Mouse (Mus musculus): ENCODE results near the gene Cd38.
"Not testable (repeated sequence)": the region's sequence is repeated elsewhere in the genome, so short reads cannot be mapped to it uniquely, and the experiment has no call there.

Cd38 gene

DNA sequence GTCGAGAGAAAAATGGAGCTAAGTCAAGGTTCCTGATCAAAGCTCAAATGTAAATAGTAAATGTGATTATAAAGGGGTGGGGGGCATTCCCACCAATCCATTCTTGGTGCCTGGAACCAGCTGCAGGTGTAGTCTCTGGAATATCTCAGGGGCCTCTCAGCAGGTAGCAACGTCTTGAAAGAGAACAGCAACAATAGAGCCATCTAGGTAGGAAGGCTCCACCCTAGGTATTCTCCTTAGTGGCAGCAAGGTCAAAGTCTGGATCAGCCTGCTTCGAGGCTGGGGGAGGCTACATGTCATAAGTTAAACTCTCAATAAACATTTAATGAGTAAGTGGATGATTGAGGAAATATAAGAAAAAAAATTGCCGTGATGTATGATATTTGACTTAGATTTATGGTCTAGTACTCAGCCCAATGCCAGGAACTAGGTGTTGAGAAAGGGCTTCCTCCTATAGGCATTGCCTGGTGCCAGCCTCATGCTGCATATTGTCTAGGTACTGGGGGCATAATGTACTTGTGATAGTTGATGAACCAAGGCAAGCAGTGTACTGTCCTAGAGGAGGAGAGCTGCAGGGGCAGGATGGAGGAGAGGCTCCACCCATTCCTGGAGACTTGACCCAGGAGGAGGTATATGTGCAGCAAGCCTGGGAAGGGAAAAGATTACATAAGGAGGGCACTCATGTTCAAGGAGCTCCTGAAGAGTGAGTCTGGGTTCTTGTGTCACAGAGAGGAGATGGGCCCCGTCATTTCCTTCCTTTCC is 7.5 kb upstream of the Cd38 start:
- DNase-seq, result no peak

DNA sequence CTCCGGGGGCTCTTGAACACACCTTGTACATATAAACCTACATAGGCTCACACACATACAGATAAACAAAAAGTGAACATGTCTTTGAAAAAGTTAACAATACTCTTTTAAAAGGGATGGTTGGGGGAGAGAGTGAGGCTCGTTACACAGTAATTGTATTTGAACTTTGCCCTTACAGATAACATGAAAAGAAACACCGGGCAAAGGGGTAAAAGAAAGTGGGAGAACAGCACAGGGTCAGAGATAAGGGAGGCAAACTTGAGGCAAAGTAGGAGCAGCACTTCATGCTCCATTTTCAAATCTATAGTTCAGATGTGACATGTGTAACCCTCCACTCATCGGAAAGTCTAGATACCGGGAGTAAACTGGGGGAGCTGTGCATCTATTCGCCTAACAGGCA is 4.7 kb upstream of the Cd38 start:
- no peak for DNase-seq

DNA sequence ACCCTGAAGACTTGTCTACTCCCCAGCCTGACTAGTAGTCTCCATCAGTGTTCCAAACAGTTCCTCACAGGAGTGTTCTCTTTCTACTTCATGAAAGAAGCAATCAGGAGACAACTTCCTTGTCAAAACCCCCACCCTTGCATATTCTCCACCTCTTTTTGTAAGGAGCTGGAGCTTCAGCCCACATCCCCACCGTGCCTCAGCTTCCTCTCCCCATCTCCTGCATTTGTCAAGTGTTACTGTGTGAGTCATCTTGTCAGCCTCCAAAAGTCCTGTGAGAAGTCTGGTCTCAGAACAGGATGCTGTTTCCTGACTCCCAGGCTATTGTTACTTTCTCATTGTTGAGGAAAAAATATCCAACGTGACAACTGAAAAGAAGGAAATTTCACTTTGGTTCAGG is 3.0 kb upstream of the Cd38 start:
- DNase-seq, result no peak

DNA sequence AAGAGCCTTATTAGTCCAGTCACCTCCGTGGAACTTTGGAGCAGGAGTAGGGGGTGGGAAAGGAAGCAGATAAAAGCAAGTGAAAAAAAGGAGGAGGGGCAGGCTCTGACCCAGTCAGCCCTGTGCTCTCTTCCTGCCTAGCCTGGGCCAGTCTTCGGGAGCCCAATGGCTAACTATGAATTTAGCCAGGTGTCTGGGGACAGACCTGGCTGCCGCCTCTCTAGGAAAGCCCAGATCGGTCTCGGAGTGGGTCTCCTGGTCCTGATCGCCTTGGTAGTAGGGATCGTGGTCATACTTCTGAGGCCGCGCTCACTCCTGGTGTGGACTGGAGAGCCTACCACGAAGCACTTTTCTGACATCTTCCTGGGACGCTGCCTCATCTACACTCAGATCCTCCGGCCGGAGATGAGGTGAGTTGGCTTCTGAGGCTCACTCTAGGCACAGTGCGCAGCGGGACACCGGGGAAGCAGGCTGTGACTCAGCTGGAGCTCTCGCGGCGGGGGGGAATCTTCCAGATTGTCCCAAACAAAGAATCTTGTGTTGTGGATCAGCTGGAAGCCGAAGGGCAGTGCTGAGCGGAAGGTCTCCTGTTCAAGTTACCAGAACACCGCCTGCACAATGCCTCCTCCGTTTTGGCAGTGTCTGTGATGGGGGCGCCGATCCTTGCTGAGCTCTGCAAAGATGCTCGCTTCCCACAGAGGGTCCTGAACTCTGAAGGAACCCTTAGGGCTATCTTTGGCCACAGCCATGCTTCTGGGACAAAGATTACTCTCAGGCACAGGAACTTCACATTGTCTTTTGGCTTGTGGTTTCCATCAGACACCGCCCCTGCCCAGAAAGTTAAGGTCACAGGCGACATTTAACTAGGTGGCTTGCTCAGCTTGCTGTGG is 603 bp downstream of the Cd38 start:
- peak; percentile 9 to 11 for DNase-seq

DNA sequence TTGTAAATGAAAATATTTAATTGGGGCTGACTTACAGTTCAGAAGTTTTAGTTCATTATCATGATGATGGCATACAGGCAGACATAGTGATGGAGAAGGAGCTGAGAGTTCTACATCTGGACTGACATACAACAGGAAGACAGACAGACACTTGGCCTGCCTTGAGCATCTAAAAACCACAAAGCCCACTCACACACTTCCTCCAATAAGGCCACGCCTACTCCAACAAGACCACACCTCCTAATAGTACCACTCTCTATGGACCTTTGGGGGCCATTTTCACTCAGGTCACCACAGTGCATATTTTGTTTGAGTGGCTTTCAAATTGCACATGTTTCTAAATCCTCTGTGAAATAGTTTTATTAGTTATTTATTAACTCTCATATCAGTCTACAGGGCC is 3.5 kb downstream of the Cd38 start:
- no peak for DNase-seq

DNA sequence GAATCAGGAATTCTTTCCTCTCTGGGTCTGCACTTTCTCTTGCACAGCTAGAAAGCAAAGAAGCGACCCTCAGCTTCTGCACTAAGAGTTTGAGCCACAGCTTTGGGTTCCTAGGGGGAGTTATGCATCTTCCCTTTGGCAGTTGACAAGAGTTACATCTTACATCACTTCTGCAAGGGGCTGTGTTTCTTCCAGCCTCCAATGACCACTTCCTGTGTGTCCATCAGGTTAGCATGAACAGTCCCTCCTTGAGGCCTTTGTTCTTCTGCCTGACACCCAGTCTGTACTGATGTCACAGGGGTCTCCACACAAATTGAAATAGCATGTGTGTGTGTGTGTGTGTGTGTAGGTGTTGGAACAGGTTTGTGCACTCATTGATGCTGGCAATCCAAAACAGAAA is 4.3 kb downstream of the Cd38 start:
- DNase-seq, result no peak

DNA sequence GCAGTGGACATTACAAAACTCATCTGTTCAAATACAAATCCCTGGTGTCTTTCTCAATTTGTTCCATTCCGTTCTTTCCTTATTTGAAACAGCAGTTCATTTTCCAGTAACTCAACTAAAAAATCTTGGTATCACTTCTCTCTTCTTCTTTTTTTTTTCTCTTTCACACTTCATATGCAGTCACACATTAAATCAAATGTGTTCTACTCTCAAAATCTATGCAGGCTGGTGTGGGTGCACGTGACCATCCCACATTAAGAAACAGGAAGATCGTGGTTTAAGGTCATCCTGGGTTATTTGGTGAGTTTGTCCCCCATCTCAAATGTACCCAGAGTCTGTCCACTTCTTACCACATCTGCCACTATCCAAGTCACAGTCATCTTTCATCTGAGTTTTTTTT is 13.7 kb downstream of the Cd38 start:
- no peak for DNase-seq

DNA sequence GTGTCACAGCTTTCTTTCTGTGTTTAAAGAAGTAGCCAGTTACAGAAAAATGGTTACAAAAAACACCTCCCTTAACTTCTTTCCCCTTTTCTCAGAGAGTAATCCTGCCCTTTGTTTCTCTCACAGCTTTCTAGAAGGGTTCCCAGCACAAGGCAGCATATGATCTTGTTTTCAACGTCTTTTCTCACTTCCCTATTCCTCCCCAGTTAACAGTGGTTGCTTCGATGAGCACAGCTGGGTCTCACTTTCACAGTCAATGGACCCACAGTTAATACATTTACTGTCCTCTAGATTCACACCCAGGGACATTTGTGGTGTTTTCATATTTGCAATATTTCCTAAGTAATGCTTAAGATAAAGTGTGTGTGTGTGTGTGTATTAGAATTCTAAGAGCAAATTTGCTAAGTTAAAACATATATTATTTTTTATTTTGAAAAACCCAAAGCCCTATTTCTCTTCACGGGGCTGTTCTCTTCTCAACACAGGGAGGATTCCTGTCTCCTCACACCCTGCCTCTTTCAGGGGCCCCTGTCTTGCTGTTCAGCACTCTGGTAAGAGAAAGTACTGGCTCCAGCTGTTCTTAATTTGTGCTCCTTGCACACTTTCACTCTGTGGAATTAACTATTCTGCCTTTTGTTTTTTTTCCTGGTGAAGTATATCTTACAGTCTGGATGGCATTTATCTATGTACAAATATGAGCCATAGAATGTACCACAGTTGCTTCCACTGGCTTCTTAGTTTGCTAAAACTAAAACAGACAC is 16.9 kb downstream of the Cd38 start:
- DNase-seq, result no peak

DNA sequence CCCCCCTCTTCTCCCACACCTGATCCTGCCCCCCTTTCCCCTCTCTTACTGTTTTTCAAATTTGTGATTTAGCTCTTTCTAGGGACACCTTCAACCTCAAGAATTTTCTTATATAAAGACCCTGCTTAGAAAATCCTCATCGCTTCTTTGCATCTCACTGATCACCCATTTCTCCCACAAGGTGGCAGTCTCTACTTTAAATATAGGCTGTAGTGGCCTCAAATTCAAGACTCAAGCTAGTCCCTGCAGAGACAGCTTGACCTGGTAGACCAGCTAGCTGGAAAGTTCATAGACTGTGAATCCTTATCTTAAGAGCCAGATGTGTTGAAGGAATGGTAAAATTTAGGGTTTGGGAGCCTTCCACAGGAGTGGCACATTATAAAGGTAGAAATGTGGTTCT is 24.0 kb downstream of the Cd38 start:
- no peak for DNase-seq

DNA sequence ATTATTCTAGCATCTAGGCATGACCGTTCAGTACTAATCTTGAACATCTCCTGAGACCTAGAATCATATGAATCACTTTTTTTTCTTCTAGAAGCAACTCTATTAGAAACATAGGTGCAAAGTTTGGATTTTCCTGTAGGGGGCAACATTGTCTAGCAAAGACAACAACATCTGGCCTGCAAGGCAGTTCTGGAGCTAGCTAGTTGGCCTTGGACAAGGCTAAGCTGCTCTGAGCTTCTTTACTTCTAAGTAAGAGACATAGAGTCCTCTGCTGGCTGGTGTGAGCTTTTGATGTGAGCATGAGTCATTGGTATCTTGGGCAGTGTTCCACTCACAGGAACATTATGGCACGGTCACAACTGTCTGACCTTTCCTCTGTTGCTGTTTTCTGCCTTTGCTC is 25.8 kb downstream of the Cd38 start:
- peak; percentile 6 to 8 for DNase-seq

DNA sequence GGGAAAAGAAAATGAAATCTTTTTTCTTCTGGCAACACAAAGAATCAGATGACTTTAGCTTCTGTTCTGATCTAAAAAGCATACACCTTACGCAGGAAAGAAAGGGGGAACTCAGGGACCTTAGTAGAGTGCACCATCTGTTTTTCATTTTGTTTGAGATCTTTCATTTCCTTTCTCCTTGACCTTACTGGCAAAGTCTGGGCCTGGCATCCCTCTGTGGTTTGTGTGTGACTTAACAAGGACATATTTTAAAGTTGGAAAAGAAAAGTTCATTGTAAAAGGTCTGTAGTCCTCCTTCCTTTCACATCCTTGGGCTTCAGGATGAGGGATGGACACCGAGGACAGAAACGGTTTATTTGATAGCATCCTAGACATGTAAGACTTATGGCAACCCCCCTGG is 27.6 kb downstream of the Cd38 start:
- no peak for DNase-seq

DNA sequence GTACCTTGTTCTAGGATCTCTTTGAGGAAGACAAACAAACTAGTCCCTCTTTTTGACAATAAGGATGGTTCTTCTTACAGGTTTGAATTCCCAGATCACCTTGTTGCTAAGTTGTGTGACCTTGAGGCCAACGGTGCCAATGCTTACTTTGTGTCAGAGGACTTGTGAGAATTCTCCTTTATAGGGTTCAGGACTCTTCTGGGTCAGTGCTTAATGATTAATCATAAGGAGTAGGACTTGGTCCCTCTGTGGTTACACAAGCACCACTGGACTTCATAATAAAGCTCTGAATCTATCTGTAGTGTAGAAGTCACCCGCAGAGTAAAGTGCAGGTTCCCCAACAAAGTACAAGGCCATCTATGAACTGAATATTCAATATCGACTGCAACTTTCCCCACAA is 36.3 kb downstream of the Cd38 start:
- DNase-seq, result no peak

DNA sequence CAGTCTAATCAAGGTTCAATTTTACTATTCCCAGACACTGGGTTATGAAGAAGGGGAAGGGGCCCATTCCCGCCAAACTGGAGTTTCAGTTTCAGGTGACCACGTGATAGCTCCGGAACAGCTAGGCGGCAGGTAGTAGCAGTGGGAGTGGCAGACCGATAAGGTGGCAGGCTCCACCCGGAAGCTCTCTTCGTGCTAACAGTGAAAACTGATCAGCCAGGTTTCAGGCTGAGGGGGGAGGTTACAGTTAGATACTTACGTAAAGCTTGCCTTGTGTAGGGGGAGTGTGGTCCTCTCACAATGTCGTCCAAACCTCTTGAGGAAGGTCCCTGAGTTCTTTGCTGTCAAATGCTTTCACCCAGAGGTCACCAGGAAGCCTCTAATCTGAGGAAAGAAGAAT is 40.9 kb downstream of the Cd38 start:
- no peak for DNase-seq

DNA sequence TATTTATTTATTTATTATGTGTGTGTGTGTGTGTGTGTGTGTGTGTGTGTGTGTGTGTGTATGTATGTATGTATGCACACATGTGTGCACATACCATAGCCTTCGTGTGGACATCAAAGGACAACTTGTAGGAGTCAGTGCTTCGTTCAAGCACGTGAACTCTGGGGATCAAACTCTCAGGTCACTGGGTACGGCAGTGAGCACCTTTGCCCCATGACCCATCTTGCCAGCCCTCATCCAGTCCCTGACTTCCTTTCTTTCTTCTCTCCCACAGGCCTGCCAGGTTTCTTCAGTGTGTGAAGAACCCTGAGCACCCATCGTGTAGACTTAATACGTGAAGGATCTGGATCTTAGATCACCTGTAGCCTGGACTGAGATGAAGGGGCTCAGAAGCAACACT is 41.7 kb downstream of the Cd38 start:
- DNase-seq, result no peak

DNA sequence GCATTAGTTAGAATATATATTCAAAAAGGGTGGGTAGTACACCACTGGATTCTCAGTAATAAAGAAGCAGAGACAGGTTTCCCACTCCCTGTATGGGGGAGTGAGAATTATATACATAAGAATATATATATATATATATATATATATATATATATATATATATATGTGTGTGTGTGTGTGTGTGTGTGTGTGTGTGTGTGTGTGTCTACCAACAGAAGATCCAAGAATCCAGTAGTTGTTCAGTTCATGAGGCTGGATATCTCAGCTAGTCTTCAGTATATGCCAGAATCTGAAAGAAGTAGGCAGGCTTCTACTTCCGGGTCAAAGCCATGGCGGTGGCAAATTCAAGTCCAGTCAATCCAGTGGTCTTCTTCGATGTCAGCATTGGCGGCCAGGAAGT is 44.5 kb downstream of the Cd38 start, which contains the start of gene Gm7879:
Gm7879 (plus strand) TSS at position 301 of the 400 bp plus-strand sequence.
- not testable (repeated sequence) for DNase-seq

DNA sequence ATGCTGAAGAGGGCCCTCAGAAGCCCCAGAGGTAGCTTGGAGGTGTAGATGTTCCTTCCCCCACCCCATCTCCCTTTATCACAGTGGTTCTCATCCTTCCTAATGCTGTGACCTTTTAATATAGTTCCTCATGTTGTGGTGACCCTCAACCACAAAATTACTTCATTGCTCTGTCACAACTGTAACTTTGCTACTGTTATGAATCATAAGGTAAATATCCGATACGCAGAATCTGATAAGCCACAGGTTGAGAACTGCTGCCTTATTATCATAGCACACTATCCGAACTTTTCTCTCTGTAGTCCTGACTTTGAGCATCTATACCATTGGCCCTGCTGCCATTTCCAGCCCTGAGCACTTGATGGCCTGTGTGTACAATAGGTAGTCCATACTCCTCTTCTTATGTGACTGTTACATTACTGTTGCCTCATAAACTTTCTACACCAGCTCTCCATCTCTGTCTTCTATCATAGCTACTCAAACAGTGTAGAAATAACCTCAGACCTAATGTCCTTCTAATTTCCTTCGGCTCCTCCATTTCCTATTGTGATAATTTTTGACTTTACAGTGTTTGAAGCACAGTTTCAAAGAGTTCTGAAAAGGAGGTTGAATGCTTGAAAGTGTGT is 47.0 kb downstream of the Cd38 start:
- DNase-seq, result no peak

DNA sequence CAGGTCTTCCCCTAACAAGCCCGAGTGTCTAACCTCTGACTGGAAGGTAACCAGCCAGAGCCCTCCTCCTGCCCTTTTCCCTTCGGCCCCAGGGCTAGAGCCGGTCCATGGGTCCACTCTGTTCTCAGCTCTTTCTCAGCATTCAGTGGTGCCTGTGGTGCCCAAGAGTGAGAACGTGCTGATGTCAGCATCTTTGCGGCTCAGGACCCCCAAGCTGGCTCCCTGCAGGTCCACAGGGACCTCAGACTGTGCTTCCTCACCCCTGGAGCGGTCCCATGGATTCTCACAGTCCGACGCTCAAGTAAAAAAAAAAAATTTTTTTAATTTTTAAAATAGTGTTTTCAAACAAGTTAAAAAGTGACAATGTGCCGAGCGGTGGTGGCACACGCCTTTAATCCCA is 53.5 kb downstream of the Cd38 start:
- no peak for DNase-seq

DNA sequence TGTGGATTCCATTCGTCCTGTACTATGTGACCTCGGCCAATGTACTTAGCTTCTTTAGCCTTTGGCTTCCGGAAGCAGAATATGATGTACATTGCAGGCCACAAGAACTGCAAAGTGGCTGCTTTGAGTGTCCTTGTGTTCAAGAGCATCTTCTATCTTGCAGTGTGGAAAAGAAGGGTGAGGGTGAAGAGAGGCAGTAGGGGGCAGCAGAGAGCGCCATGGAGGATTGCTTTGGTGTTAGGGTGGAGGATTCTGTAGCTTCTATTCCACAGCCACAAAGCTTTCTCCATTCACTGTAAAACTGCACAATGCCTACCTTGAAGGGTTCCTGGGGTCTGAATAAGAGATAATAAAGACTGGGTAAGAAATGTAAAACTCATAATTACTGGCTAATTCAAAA is 55.6 kb downstream of the Cd38 start:
- peak; percentile 68 to 79 for DNase-seq

DNA sequence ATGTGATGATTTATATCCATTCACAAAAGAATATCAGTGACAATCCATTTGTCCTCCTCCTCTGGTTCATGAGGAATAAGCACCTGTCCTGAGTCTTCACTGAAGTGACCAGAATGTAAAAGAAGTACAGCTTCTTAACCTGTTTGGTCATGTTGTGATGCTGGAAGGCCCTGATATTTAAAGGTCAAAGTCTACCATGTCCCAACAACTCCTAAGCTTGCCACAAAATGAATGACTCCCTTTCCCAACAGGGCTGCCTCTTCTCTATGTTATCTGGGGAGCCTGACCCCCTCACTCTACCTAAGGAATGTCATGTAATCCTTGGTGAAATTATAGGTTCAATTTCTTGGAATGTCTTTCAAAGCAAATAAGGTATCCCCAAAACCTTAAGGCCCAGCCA is 59.4 kb downstream of the Cd38 start:
- no peak for DNase-seq

DNA sequence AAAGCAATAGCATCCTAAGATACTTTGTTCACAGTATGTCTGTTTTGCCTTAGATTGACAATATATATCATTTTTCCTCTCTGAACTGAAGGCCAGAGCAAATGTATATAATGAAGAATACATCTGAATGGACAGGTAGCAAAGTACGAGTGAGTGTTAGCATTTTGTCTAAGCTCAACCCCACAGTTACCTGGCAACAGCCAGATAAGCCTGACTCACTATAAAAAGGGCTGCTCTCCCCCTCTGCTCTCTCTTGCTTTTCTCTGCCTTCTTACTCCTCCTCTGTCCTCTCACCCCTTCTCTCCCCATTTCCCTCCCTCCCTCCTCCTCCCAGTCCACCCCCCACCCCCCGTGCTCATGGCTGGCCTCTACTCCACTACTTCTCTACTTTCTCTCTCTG is 64.9 kb downstream of the Cd38 start:
- DNase-seq, result no peak

DNA sequence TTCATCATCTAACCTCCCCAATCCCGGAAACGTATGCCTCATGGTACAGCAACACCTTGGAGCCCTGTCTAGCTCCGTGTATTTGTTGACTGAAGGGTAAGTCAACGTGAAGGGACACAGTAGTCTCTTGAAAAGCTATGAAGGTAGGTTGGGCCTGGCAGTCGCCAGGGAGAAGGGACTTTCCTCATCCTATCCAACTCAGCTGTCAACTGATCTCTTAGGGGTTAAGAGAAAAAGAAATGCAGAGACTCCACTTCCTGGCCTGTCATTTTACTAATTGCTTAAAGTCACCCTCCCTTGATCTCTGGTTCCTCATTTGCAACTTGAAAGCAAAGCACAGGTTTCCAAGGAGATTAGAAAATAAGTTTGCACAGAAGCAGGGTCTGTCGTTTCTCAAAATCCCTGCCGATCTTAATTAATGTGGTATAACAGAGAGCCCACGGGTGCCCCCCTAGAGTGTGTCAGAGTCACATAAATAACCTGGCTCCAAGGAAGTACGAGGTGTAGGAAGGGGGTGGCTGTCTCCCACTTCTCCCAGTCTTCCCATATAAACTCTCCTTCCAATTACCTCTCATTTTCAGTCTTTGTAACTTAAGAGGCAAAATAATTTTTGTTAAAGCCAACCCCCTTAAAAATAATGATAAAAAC is 79.1 kb downstream of the Cd38 start:
- DNase-seq, result peak in 1 of 2 experiments; percentile 8

DNA sequence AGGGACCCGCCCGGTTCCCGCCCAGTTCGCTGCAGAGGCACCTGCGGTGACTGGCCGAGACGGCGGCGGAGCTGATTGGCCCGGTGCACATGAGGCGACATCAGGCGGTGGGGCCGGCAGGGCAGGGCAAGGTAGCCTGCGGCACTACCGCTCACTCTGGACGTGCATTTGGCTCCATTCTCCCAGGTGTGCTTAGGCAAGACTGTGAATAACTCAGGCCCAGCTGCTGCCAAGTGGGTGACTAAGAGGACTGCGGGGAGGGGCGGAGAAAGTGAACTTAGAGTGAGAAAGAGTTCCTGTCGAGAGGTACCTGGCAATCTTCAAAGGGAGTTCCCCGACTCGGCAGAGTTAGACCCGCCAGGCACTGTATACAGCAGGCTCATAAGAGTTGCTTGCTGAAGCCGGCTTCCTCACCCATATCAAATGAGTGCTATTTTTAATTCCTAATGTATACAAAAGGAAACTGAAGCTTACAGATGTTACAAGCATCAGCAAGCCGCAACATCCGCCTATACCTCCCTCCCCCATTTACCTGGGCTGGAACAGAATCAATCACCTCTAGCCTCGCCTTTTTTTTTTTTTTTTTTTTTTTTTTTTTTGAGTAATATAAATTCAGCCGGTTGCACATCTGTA is 79.9 kb downstream of the Cd38 start:
- DNase-seq, result peak; percentile 77 to 81
